Mouse (Mus musculus): ENCODE measurements around the gene Aox2.

The Aox2 gene

GRCm38 (mm10) chr1:58401396-58401795 lies 123.3 kb downstream of the Aox2 start:
- no peak for DNase-seq (ENCODE audit: low spot score in 2 of 2)

DNA sequence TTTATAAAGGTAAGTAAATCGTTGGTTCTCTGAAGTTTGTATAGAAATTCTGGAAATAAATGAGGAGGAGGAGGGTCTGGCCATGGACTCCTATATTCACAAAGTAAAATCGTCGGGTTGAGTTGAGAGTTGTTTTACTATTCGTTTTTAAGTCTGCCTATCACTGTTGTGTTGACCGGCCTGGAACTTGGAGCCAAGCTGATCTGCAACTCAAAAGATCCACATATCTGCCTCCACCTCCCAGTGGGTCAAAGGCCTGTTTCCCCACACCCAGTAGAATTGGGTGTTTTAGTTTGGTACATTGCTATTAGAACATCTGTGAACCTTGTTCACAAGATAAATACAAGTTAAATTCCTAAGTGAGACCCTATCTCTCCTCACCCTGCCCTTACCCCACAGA lies 125.6 kb downstream of the Aox2 start:
- no peak for DNase-seq (ENCODE audit: low spot score in 2 of 2)

DNA sequence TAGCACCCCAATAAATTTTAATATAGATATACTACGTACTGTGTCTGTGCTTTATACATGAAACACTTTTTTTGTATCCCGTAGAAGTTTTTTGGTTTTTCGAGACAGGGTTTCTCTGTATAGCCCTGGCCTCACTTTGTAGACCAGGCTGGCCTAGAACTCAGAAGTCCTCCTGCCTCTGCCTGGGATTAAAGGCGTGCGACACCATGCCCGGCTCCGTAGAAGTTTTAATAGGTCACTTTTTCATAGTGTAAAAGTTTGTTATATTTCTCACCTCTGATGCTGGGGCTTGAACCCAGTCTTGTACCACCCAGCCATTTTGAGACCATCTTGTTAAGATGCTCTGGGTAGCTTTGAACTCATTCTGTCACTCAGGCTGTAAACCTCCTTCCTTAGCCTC lies 129.2 kb downstream of the Aox2 start:
- no peak for DNase-seq (ENCODE audit: low spot score in 2 of 2)

GRCm38 (mm10) chr1:58408141-58408540 lies 130.0 kb downstream of the Aox2 start:
- DNase-seq (ENCODE audit: low spot score in 2 of 2) = no peak

DNA sequence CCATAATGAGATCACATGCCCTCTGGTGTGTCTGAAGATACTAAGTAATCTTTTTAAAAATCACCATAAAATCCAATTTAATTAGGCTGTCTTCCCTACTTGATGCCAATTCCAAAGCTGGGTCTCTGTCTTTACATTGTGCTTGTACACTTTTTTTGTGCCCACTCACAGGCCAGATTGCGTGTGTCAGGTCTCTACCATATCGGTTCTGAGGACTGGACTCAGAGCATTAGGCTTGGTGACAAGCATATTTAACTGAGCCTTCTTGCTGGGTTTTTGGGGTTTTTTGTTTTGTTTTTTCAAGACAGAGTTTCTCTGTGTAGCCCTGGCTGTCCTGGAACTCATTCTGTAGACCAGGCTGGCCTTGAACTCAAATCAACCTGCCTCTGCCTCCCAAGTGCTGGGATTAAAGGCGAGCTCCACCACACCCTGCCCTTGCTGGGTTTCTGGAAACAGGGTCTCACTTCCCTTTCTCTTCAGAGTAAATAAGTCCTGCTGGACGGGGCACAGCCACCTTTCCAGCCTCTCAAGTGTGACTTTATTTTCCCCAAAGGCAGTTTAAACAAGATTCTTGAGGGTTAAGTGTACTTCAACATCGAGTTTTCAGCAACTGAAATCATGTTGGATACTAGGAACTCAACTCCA lies 131.5 kb downstream of the Aox2 start:
- DNase-seq (ENCODE audit: low spot score in 2 of 2) = no peak

DNA sequence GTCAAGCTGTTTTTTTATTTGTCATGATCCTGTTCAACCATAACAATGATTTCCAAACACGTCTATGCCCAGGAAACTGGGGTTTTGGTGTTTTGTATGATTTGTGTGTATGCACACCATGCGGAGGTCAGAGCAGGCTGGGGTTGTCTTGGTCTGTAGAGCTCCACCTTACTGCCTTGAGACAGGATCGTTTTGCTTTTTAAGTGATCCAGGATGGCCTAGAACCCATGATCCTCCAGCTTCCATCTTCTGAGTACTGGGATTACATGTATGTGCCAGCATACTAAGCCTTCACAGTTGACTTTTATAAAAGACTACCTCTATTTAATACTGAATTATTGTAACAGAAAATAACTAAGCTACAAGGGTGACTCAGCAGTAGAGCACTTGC lies 132.1 kb downstream of the Aox2 start:
- no peak for DNase-seq (ENCODE audit: low spot score in 2 of 2)

DNA sequence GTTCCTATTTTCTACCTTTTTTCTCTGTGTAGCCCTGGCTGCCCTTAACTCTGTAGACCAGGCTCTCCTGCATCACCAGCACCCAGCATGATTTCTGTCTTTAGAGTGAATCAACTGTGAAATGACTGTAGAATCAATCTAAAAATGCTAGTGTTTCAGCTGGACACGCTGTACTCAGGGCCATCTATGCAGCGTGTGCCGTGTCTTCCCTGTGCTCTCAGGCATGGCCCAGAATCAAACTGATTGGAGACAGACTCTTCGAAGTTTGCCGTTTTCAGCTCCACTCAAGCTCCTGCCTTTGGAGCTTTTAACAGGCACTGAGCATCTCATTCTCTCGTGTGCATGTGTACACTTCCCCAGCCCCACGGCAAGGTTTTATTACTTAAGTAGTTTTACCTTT lies 132.7 kb downstream of the Aox2 start:
- DNase-seq (ENCODE audit: low spot score in 2 of 2) = no peak

GRCm38 (mm10) chr1:58415442-58415841 lies 137.3 kb downstream of the Aox2 start:
- DNase-seq (ENCODE audit: low spot score in 2 of 2) = no peak

DNA sequence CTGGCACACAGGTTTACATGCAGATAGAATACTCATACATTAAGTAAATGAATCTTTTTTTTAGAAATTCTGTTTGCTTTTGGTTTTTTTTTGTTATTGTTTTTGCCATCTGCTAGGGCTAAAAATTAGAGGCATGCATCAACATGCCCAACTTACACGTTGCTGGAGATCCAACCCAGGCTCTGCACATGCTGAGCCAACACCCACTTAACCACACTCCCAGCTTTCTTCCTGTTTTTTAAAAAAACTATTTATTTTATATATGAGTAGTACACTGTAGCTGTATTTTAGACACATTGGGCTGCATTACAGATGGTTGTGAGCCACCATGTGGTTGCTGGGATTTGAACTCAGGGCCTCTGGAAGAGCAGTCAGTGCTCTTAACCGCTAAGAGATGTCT lies 137.9 kb downstream of the Aox2 start:
- DNase-seq (ENCODE audit: low spot score in 2 of 2) = no peak

GRCm38 (mm10) chr1:58420032-58420431 lies 141.9 kb downstream of the Aox2 start:
- no peak for DNase-seq (ENCODE audit: low spot score in 2 of 2)

DNA sequence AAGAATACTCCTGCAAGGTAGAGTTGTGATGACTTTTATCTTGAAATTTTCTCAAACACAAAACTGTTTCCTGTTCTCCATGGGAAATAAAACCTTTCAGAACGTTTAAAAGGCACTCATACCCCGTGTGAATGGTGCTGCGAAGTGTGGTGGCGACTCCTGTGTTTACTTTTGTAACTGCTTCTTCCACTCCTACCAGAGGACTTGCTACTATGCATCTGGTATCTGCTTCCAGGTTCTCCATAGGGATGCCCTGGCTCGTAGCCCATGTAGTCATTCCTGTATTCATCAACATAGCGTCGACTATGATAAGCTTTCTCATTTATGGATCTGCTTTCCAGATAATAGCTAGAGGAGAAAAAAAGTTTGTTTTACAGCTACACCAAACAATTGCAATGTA lies 142.8 kb downstream of the Aox2 start:
- DNase-seq (ENCODE audit: low spot score in 2 of 2) = no peak

- DNase-seq (ENCODE audit: low spot score in 2 of 2) = no peak
These were observed 144.8 kb downstream of the Aox2 start for GRCm38 (mm10) chr1:58422879-58423278.

DNA sequence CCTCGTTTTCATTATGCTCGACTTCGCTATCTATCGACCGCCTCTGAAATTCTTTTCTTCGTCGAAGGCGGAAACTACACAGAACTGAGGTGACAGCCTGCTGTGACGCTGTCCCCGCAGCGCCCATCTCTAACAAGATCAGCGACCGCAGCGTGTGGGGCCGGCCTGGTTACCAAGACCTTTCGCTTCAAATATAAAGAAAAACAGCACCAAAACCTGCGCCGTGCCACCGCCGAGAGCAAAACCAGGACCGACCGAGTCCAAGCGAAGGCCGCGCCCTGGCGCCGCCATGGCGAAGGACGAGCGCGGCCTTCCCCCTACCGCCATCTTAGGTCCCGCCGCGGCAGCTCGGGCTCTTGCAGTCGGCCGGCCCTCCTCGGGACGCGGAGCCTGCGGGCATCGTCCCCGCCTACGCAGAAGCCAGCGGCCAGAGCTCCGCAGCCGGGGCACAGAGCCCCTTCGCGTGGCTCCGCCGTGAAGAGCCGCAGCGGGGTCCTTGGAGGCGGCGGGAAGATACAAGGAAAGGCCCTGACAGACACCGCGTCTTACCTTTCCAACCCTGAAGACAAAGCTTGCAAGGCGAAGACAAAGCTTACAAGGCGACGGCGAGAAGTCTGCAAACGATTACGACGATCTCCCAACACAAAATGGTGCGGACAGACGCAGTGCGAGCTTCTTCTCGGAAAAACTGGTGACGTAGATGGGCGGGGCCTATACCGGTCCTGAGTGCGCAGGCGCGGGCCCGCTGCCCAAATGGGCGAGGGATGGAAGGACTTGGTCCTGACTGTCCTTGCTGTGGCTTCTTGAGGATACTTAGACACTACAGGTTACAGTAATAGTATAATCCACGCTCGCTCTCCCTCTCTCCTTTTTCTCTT lies 145.5 kb downstream of the Aox2 start, which contains the start of gene Clk1:
TSS of gene Clk1 (minus strand) at position 696 of the 878 bp plus-strand sequence.
- peak; percentile 94 to 97 for DNase-seq (ENCODE audit: low spot score in 2 of 2)

- no peak for DNase-seq (ENCODE audit: low spot score in 2 of 2)
These were observed 146.4 kb downstream of the Aox2 start for GRCm38 (mm10) chr1:58424551-58424950.
